Mouse (Mus musculus): Measurements from ENCODE around the gene Rpp25. TPM values are rescaled to one million over a fixed set of nuclear protein-coding genes. Genes with fewer than 3 reads are reported as not detected.

The Rpp25 gene
- total RNA-seq, 2 experiments from 2014 or later = 6.2 to 6.9 TPM

DNA sequence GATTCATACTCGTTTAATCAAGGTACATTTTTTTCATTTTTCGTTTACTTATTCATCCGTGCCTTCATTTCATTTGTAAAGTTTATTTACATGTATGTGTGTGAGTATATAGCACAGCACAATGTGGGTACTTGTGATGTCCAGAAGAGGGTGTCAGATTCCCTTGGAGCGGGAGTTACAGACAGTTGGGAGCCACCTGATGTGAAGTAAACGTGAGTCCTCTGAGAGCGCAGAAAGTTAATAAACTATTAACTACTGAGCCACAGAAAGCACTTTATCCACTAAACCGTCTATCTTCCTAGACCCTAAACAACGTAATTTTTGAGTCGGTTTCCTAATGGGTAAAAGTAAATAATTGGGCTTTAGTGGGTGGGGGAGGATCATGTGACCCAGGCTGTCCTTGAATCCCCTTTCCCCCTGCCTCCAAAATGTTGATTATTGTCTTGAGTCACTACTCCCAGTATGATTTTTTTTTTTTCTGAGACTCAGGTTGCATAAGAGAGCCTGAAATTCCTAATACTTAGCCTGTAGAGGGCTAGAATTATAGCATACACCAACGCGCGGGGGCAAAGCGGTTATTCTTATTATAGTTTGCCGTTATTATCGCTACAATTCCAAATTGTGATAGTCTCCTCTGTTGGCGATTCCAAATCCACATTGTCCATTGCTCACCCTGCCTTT is 16.7 kb downstream of the Rpp25 start:
- no peak for DNase-seq (ENCODE audit: low spot score in 2 of 2)

DNA sequence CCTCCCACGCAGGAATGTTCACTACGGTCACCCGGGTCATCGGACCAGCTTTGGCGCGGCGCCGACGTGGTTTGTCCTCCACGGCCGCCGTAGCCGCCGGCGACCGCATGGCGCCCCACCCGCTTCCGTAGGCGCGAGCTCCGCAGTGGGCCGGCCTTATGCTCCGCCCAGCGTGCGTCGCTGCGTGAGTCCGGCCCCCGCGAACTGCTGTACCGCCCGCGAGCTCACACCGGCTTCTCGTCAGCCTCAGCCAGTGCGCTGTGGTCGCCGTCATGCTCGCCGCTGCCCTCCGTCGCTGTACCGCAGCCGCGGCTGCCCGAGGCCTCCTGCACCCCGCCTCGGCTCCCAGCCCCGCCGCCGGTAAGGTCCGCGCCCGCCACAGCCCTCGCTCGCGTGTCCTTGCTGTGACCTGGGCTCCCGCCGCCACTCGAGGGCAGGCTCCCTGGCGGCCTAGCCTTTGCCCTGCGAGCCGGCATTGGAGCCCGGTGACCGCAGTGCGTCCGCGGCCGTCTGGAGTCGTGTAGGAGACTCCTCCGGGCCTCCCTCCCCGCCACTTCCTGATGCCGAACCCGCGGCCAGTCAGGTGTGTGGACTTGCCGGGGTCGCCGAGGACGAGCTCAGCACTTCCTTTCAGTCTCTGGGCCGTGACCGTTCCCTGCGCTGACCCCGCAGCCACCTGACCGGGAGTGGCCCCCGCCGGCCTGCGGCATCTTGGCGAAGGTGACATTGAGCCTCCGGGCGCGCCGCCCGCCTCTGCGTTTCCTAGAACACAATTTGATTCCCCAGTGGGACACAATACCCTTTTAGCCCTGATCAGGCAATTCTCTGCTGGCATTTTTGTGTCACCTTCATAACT is 17.5 kb downstream of the Rpp25 start, which contains the start of gene Cox5a:
TSS of gene Cox5a (plus strand) at position 219 of the 856 bp plus-strand sequence.
- peak; percentile 89 for DNase-seq (ENCODE audit: low spot score in 2 of 2)

DNA sequence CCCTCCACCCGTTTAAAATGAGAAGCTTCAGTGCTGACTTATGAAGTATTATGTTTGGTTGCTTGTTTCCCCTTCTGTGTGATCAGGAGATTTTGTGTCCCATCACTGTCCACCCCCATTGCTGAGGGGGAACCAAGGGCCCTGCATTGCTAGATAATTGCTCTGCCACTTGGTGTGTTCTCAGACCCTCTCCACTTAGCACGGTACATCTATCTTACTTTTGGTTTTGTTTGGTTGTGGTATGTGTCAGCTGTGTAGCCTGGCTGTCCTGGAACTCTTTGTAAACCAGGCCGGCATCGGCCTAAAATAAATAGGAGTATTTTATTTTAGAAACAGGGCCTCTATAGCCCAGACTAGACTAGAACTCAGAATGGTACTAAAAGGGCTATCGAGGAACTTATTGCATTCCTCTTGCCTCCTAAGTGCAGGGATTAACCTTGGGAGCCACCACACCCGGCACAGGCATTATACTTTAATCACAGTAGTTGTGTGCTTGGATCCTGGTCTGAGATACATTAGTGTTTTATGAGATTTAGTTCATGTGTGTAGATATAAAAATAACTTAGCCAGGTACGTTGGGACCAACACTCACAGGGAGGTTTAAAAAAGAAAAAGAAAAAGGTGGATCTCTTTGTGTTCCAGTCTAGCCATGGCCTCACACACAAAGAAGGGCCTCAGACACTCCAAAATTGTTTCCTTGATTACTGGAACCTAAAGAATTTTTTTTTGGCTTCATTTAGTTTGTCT is 18.5 kb downstream of the Rpp25 start:
- DNase-seq (ENCODE audit: low spot score in 2 of 2) = no peak

DNA sequence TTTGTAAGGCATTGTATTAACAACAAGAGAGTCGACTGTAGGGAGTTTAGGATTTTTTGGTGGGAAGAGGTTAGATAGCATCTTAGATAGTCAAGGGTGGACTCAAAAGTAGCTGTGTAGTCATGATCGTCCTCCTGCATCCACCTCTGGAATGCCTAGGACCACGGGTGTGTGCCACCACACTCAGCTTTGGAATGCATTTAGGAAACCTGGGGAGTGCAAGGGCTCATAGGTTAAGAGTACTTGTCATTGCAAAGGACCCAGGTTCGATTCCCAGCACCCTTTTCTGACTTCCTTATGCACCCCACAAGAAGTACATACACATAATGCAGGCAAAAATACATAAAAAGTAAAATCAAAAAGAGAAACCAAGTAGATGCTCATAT is 19.0 kb downstream of the Rpp25 start:
- DNase-seq (ENCODE audit: low spot score in 2 of 2) = no peak

DNA sequence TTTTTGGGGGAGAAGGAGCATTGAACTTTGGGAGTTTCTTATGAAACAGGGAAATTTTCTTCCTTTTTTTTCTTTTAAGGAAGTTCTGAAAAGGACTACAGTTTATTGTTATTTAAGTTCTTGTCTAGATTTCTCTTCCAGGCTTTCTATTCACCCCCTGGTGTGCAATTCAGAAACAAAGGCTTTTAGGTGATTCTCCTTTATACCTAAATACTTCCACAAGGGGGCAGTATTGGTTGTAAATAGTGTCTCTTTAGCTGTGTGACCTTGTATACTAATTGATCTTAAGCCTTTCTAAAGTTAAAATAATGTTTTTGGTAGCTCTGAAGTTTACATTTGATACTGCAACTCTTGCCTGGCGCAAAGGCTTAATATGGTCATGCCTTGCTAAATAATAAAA is 19.9 kb downstream of the Rpp25 start:
- DNase-seq (ENCODE audit: low spot score in 2 of 2) = no peak

DNA sequence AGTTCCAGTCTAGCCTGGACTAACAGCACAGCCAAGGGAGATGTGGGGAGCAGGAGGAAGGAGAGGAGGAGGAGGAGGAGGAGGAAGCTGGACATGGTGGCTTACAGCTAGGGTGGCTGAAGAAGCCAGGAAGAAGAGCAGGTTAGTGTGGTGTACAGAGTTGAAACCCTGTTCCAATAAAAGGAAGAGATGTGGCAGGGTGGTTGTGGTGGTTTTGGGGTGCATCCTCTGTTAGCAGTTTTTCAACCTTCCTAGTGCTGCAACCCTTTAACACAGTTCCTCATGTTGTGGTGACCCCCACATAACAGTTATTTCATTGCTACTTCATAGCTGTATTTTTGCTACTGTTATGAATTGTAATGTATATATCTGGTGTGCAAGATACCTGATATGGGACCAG is 20.6 kb downstream of the Rpp25 start:
- no peak for DNase-seq (ENCODE audit: low spot score in 2 of 2)

DNA sequence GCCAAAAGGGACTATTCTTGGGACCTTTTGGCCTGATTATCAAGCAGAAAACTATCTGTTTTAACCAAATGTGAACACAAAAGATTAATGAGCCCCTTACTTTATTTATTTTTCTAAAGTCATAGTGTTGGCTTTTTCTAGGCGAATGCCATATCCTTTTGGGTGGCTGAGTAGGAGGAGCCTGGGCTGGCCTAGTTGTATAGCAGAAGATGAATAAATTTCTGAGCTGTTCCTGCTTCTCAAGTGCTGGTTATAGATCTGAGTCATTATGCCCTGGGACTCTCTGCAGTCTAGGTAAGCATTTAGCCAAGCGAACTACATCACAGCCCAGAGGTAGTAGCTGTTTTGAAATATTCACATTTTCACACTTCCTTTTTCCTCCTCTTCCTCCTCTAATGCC is 21.7 kb downstream of the Rpp25 start:
- no peak for DNase-seq (ENCODE audit: low spot score in 2 of 2)

DNA sequence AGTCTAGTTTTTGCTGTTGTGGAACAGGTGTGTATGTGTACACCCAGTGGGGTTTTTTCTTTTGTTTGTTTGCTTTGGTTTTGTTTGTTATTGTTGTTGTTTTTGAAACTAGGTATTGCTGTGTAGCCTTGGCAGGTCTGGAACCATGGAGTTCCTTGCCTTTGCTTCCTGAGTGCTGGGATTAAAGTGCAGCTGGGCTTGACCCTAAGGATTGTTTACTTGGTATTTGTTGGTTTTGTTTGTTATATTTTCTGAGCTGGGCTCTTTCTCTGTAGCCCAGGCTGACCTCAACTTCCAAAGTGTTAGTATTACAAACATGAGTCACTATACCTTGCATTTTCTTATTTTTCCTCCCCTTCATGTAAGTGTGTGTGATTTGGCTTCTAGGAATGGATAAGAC is 22.6 kb downstream of the Rpp25 start:
- DNase-seq (ENCODE audit: low spot score in 2 of 2) = no peak

DNA sequence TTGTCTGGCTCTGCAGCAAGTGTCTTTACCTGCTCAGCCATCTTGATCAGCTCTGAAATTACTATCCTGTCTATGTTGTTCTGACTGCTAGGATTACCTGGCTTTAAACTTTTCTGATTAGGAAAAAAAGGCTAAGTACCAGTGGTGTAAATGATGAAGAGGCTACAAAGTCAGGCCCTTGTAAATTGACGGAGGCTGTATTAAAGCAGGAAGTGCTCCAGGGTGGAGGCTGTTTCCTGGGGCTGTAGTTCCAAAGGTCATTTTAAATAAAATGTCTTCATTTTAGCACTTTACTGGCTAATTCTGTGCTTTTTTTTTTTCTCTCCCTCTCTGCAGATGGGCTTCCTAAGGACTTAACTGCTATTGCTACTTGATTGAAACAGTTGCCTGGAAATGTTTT is 28.1 kb downstream of the Rpp25 start:
- no peak for DNase-seq (ENCODE audit: low spot score in 2 of 2)

DNA sequence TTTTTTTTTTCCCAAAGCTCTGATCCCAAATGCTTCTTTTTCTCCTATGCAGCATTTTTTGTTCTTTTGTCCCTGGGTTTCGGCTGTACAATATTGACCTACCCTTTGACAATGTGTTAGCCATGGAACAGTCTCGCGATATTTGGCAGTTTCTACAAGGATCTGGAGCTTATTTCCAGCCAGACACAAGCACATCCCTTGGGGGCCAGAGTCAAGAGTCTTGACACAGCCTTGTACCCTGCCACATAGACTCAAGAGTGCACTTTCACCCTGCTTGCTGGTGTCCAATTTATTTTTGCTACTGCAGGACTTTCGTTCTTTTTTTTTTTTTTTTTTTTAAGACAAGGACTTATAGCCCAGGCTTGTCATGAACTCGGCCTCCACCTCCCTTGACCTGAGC is 32.5 kb downstream of the Rpp25 start:
- DNase-seq (ENCODE audit: low spot score in 2 of 2) = no peak

DNA sequence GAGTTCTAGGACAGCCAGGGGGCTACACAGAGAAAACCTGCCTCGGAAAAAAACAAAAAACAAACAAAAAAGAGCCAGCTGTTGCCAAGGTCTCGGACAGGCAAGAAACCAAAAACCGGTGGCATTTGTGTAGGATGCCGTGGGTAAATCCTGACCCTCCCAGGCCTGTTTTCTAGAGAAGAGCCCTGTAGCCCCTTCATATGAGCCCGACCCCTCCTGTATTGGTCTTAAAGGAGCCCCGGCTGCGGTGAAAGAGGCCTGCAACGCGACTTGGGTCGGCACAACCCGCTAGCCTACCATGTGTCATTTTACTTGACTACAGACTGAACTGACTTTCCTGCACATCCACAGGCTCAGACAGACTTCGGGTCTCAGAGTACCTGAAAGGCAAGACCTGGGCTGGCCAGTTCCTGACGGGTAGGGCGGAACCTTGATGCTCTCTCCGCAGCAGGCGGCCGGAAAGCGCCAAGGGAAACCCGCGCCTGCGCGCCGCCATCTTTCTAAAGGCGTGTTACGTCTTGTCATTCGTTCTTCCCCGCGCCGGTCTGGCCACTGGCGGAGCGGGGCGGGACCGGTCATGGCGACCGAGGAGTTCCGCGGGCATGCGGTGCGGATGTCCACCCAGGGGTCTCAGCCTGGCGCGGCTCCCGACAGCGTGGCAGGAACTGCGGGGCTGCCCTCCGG is 33.4 kb downstream of the Rpp25 start, which contains the start of gene Fam219b:
TSS of gene Fam219b (plus strand) at position 485 of the 684 bp plus-strand sequence.
- DNase-seq (ENCODE audit: low spot score in 2 of 2) = peak; percentile 83 to 86

DNA sequence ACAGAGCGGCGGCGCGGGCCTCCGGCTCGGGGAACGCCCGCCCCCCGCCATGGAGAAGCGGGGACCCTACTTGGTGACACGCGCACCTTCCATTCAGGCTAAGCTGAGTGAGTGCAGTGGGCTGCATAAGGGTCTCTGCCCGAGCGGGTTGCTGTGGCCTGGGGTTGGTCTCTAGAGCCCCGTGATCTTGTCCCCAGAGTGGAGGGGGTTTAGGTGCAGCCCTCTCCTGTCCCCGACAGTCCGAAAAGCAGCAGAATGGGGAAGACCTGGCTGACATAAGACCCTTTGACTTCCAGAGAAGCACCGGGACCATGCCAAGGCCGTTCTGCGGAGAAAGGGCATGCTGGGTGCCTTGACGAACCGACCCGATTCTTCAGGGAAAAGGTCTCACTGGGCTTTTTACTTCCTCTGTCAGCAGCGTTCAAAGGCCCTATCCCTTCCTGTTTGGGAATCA is 33.9 kb downstream of the Rpp25 start:
- DNase-seq (ENCODE audit: low spot score in 2 of 2) = no peak

DNA sequence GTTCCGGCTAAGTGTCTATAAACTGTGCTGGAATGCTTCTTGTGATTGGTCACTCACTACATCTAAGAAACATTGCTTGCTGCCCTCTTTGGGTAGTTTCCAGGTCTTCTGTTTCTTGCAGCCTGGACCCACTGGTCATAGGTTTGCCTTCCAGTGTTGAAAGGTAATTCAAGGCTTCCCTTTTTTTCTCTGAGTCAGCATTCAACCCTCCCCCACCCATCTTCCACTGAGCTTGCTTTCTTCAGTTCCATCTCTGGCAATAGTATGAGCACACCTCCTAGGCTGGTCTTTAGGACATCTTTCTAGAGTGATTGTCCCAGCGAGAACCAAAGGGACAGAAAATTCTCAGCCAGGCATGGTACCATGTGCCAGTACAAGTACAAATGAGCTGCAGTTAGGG is 35.7 kb downstream of the Rpp25 start:
- no peak for DNase-seq (ENCODE audit: low spot score in 2 of 2)

DNA sequence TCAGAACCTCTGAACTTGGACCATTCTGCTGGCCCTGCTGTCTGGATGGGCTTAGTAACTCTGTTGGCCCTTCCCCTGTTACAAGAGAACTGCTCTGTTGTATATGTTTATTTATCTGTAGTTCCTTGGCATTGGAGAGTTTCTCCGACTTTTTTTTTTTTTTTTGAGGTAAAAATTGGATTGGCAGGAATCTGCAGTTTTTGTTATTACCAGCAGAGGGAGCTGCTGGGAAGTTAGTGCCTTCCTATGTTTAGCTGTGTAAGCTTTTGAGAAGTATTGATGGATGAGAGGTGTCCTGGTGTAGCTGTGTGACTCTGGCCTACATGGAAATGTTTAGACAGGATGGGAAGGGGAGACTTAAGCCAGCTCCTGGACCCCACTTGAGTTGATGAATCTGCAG is 37.5 kb downstream of the Rpp25 start:
- no peak for DNase-seq (ENCODE audit: low spot score in 2 of 2)

DNA sequence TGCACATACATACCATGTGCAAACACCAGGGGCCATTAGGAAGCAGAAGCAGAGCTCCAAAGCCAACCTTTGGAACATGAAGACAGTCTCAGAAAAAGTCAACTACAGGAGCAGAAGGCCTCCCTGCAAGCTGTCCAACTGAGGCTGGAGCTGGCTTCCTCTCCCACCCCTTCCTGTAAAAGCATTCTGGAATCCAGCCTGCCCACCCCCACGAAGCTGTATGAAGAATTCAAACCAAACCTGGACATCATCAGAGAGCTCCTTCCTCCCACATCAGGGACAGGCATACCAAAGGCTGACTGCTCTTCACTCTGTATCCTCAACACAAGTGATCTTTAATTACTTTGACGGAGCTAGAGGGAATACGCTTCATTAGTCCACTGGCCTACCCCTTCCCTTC is 40.1 kb downstream of the Rpp25 start:
- DNase-seq (ENCODE audit: low spot score in 2 of 2) = no peak

DNA sequence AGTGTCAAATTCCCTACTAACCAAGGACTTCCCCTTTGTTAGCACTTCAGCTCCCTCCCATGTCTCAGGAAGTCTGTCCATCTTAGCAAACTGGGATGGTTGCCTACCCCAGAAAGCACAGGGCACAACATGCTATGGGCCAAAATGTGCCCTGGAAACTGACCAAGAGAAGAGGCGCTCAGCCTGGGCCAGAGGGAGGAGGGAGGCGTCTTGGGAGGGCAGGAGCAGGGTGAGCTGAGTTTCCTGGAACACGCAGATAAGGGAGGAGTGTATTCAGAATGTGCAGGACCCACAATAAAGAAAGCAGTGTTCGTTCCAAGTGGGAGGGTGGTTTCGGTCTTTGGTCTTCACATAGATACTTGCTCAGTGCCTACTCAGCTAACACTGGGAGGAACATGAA is 43.5 kb downstream of the Rpp25 start:
- DNase-seq (ENCODE audit: low spot score in 2 of 2) = no peak

DNA sequence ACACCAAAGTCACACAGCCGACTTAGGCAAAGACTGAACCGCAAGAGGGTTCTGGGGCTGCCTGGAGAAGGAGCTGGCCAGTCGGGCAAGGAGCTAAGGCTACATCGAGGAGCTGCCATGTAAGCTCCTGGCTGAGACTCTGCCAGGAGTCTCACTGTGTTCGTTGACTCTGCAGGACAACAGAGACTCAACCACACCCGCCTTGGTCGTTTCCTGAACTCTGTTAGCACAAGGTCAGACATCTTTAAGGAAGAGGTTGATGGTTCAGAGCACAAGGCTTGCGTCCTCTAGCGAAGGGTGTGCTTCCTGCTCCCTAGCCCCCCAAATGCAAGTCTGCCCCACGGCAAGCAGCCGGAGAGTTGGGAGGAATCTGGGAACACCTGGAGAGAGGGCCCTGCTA is 44.0 kb downstream of the Rpp25 start:
- DNase-seq (ENCODE audit: low spot score in 2 of 2) = no peak

DNA sequence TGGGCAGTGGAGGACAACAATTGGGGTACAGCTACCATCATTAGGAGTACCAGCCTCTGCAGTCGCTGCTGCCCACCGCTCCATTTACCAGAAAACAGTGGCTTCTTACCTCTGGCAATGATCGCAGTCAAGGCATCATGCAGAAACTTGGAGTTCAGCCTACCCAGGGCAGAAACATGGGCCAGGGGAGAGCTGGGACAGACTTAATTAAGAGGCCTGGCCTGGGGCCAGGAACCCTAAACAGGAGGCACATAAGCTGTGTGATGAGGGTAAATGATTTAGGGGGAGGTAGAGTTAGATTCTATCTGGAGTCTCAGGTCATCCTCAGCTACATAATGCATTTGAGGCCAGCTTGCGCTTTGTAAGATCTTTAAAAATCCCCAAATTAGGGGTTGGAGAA is 45.4 kb downstream of the Rpp25 start:
- no peak for DNase-seq (ENCODE audit: low spot score in 2 of 2)

DNA sequence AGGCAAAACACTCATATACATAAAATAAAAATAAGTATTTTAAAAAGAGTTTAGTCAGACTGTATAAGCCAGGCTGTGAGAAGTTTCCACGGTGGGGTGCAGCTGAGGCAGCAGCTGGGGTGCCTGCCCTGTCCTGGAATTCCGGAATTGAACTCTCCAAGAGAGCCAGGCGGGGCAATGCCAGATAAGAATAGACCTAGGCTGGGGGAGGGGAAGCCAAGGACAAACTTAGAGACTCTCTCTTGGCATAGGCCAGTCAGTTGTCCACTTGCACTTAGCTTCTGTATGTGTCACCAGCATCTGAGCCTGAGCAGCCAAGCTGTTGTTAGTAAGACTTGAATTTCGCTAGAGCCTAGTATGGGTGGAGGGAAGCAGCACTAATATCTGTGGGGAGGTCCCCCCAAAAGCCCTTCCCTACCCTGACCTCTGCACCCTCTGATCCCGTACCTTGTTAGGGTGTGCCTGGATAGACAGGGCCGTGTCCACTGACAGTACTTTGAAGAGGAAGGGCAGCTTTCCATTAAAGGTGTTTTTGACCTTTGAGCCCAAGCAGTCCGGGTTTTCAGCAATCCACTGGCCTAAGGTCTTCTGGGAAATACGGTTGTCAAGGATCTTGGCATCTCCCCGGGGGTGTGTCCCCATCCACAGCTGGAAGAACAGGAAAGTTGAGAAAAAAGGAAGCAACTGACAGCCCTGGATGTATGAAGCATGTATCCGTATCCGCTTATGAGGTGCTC is 46.5 kb downstream of the Rpp25 start:
- no peak for DNase-seq (ENCODE audit: low spot score in 2 of 2)

DNA sequence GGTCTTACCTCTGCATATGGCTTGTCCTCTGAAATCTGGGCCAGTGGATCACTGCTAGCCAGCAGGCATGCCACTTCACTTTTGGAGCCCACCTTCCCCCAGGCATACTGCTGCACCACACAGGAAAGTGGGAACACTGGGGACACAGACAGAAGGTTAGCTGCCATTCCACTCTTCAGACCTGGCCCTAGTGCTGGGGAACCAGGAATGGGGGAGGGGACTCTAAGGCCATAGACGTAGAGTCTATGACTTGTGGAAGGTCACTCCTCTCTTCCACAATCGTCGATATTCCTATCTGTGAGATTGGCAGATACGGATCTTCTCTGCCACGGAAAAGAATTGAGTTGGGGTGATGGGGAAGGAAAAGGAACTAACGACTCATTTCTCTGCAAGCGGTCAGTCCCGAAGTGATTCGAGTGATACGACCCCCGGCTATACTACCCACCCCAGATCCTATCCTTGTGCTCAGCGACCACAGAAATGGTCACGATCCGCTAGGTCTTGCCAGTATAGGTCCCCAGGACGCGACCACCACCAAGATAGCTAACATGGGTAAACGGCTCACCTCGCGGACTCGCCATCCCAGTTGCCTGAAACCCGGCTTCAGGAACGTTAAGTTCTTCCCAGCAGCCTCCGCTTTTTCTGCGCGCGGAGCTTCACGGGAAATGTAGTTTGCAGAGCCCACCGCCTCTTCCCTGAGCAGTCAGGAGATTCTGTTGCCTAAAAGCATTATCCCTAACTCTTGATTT is 48.5 kb downstream of the Rpp25 start, which contains the start of gene Mpi:
TSS of gene Mpi (minus strand) at position 625 of the 749 bp plus-strand sequence.
- DNase-seq (ENCODE audit: low spot score in 2 of 2) = peak in 1 of 2 experiments; percentile 45

All from adrenal gland, postnatal 4 days (tissue).